Mouse (Mus musculus): ENCODE results near the gene Nt5dc2.

DNA sequence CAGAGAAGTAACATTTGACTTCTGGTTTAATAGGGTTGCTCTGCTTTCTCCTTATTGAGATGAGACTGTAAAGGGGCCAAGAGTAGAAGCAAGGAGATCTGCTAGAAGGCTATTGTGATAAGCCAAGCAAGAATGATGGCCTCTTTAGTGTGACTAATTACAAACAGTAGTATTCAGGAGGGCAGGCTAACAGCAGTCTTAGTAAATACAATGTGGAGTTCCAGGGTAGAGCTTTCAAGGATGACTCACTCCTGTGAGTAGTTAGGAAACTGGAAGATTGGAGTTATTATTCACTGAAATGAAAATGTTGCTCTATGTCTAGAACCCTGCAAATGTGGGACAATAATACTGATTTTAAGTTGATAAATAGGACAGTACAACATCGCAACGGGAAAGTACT lies 42.3 kb upstream of the Nt5dc2 start:
- no peak for TF ChIP-seq EP300 (IDR thresholded peaks at IDR 0.05; ENCODE audit: insufficient read depth, low read depth, low read length)
- no peak for TF ChIP-seq CTCF (IDR thresholded peaks at IDR 0.05; ENCODE audit: low read depth, low read length)
